Mouse (Mus musculus) bone marrow macrophage, adult 2 months (primary cell): Measurements from ENCODE around the gene Cblb.

Experiments used
- CTCF ChIP-seq: IDR thresholded peaks from 2 replicates; pipeline ENCODE4 v1.5.1; 2012; ENCODE audit warnings: low read depth, mild to moderate bottlenecking, low read length, moderate library complexity
- POLR2A ChIP-seq: IDR thresholded peaks from 2 replicates; pipeline ENCODE4 v1.6.1; 2012; ENCODE audit warnings: mild to moderate bottlenecking, low read depth, low read length, borderline replicate concordance

- TF ChIP-seq CTCF: no peak
- no peak for TF ChIP-seq POLR2A
Measured at GRCm38 (mm10) chr16:52057335-52057734, 26.3 kb downstream of the Cblb start.
